In genomic region chr8:118518030-118518741, GRCm38 (mm10) we compare ENCODE assay signal across 8 mouse cellular contexts.
A peak's percentile ranks its signal among the peaks of the same experiment; 100 is the strongest.
DNase-seq lines count a peak whose midpoint lies in the region; ATAC-seq lines count a peak whose summit lies in the region.

No protein-coding gene starts in this region.

- peaks cover 23% of the 10 kb centered on the region for H3K4me1 ChIP-seq in forebrain, embryonic 15.5 days

- no peaks in the 10 kb centered on the region for H3K9me3 ChIP-seq in forebrain, embryonic 15.5 days

- 48% methylated on average over 13 of the region's 13 CpGs for WGBS in forebrain, embryonic 15.5 days

- H3K4me2 ChIP-seq in forebrain, embryonic 15.5 days (replicated peaks), result no peak overlapping the region

- DNase-seq in urinary bladder, postnatal 14 days (ENCODE audit: low spot score), result peak; percentile 11
- no peak for DNase-seq in urinary bladder, postnatal 10 days (ENCODE audit: low spot score)
- DNase-seq in heart, postnatal 25 days (ENCODE audit: low spot score), result peak; percentile 4
- DNase-seq in lung, postnatal 4 days, result peak; percentile 33 to 58
- DNase-seq in spleen, postnatal 14 days (ENCODE audit: low spot score in 2 of 2), result no peak
- DNase-seq in thymus, adult 18-20 months, result no peak

- H3K9ac ChIP-seq in forebrain, embryonic 15.5 days (replicated peaks), result no peak overlapping the region

- H3K36me3 ChIP-seq in forebrain, embryonic 15.5 days, result no peaks in the 10 kb centered on the region

- intact Hi-C loops in heart, postnatal 25 days (cut with DNase I), result no loop called here

- peak overlapping the region; percentile 72 for H3K27ac ChIP-seq in forebrain, embryonic 15.5 days (replicated peaks)

- no peak overlapping the region for H3K4me3 ChIP-seq in forebrain, embryonic 15.5 days

- peak; percentile 53; the same call in 1 of the 2 replicates for ATAC-seq in forebrain, embryonic 15.5 days (replicated peaks)
- no peak for ATAC-seq in inflammation-experienced regulatory T-cells, adult 6 months

- no peaks in the 10 kb centered on the region for H3K27me3 ChIP-seq in forebrain, embryonic 15.5 days

Comparison
In these comparisons a context has a peak if more than half of its experiments do, and no peak if none do; other contexts are left out.
1. DNase-seq: peak in urinary bladder, postnatal 14 days (single experiment), heart, postnatal 25 days (single experiment) and lung, postnatal 4 days (2 of 2); none in urinary bladder, postnatal 10 days (single experiment), spleen, postnatal 14 days (0 of 2) and thymus, adult 18-20 months (0 of 2).